Comparison of ENCODE assay signal across 10 mouse cellular contexts in genomic region chr11:116523699-116524189, GRCm38 (mm10). TPM values are rescaled to one million over a fixed set of nuclear protein-coding genes. Genes with fewer than 3 reads are reported as not detected.
DNase-seq lines count a peak whose midpoint lies in the region; ATAC-seq lines count a peak whose summit lies in the region.
"Had no signal": no experiment of that assay in that cellular context is flagged by ENCODE, and none has a peak within 500 bp of the region (broad histone marks: within the 10 kb centered on the region; RNA-seq: fewer than 3 reads in every experiment).

No protein-coding gene starts in this region.

- H3K27me3 ChIP-seq in hindbrain, embryonic 10.5 days (ENCODE audit: insufficient read depth, poor library complexity, severe bottlenecking), result peaks cover 21% of the 10 kb centered on the region
- H3K27me3 ChIP-seq in hindbrain, embryonic 14.5 days (ENCODE audit: control insufficient read depth, insufficient read depth, low read length), result no peaks in the 10 kb centered on the region
- peaks cover 9% of the 10 kb centered on the region; the same call in 1 of the 2 replicates for H3K27me3 ChIP-seq in embryonic facial prominence, embryonic 10.5 days (replicated peaks; ENCODE audit: low read depth, poor library complexity, severe bottlenecking)
- H3K27me3 ChIP-seq: forebrain, embryonic 13.5 days had no signal

- H3K9me3 ChIP-seq in hindbrain, embryonic 10.5 days, result no peaks in the 10 kb centered on the region
- H3K9me3 ChIP-seq in hindbrain, embryonic 14.5 days (ENCODE audit: control insufficient read depth, low read length), result no peaks in the 10 kb centered on the region
- no peaks in the 10 kb centered on the region for H3K9me3 ChIP-seq in embryonic facial prominence, embryonic 10.5 days
- H3K9me3 ChIP-seq: forebrain, embryonic 13.5 days had no signal

- H3K4me3 ChIP-seq in hindbrain, embryonic 10.5 days, result no peak overlapping the region
- H3K4me3 ChIP-seq in hindbrain, embryonic 14.5 days (replicated peaks; ENCODE audit: low read length), result no peak overlapping the region
- H3K4me3 ChIP-seq in embryonic facial prominence, embryonic 10.5 days, result no peak overlapping the region
- H3K4me3 ChIP-seq: forebrain, embryonic 13.5 days had no signal

- peak overlapping the region; percentile 45; the same call in 1 of the 2 replicates for H3K27ac ChIP-seq in hindbrain, embryonic 10.5 days
- no peak overlapping the region for H3K27ac ChIP-seq in hindbrain, embryonic 14.5 days
- H3K27ac ChIP-seq in embryonic facial prominence, embryonic 10.5 days (replicated peaks), result peak overlapping the region; percentile 8; the same call in 1 of the 2 replicates
- H3K27ac ChIP-seq: forebrain, embryonic 13.5 days; liver, embryonic 14.5 days had no signal

- no peak for ATAC-seq in hindbrain, embryonic 14.5 days (ENCODE audit: low FRiP score)
- ATAC-seq: forebrain, embryonic 13.5 days had no signal

- H3K36me3 ChIP-seq in hindbrain, embryonic 10.5 days, result no peaks in the 10 kb centered on the region
- no peaks in the 10 kb centered on the region for H3K36me3 ChIP-seq in hindbrain, embryonic 14.5 days (replicated peaks; ENCODE audit: control insufficient read depth, insufficient read depth)
- no peaks in the 10 kb centered on the region for H3K36me3 ChIP-seq in embryonic facial prominence, embryonic 10.5 days (replicated peaks)

- DNase-seq in hindbrain, embryonic 10.5 days (ENCODE audit: low spot score), result no peak
- DNase-seq in hindbrain, embryonic 14.5 days (ENCODE audit: low spot score), result no peak
- no peak for DNase-seq in embryonic facial prominence, embryonic 10.5 days (ENCODE audit: low spot score)
- DNase-seq in heart, postnatal 14 days, result peak; percentile 36 to 63
- peak; percentile 10 for DNase-seq in lung, postnatal 25 days (ENCODE audit: low spot score)
- DNase-seq in right cerebral cortex, postnatal 10 days (ENCODE audit: low spot score in 2 of 2), result no peak
- DNase-seq in right cerebral cortex, postnatal 14 days, result no peak
- DNase-seq in thymus, postnatal 0 days (ENCODE audit: low spot score), result no peak

- H3K4me2 ChIP-seq in hindbrain, embryonic 14.5 days (replicated peaks), result no peak overlapping the region
- H3K4me2 ChIP-seq: forebrain, embryonic 13.5 days had no signal

- 51% methylated on average over 5 of the region's 5 CpGs for WGBS in hindbrain, embryonic 10.5 days
- 48% methylated on average over 5 of the region's 5 CpGs for WGBS in hindbrain, embryonic 14.5 days
- WGBS in embryonic facial prominence, embryonic 10.5 days, result 54% methylated on average over 5 of the region's 5 CpGs

- H3K4me1 ChIP-seq in hindbrain, embryonic 10.5 days (replicated peaks), result peaks cover 20% of the 10 kb centered on the region
- H3K4me1 ChIP-seq in hindbrain, embryonic 14.5 days (replicated peaks; ENCODE audit: control insufficient read depth, insufficient read depth, low read length), result no peaks in the 10 kb centered on the region; the same call in 1 of the 2 replicates
- H3K4me1 ChIP-seq in embryonic facial prominence, embryonic 10.5 days, result peaks cover 14% of the 10 kb centered on the region

- H3K9ac ChIP-seq in hindbrain, embryonic 14.5 days, result no peak overlapping the region
- H3K9ac ChIP-seq: forebrain, embryonic 13.5 days; liver, embryonic 14.5 days had no signal

- intact Hi-C loops in heart, postnatal 14 days (cut with DNase I), result no loop called here

RNA-seq across cellular contexts. Expression of gene Sphk1, which starts 7.0 kb away (rescaled TPM):
- polyA plus RNA-seq in hindbrain, embryonic 10.5 days (2016; fragmentation: Nextera tagmentation; extraction: Ambion mirVana), result 8.6 and 11.1 TPM in 2 replicates
- 4.0 and 4.1 TPM in 2 replicates for polyA plus RNA-seq in hindbrain, embryonic 14.5 days (2014; fragmentation: Nextera tagmentation; extraction: Ambion mirVana)
- polyA plus RNA-seq in embryonic facial prominence, embryonic 10.5 days (2016; fragmentation: Nextera tagmentation; extraction: Ambion mirVana), result 5.9 and 6.5 TPM in 2 replicates
- 1 to 10 TPM; 2.6 to 2.7 TPM for total RNA-seq in heart, postnatal 14 days (2021)
- polyA plus RNA-seq in thymus, postnatal 0 days (2015; fragmentation: Nextera tagmentation; extraction: Ambion mirVana), result 13.7 and 14.8 TPM in 2 replicates

RNA-seq across cellular contexts. Expression of gene Prpsap1, which starts 29.7 kb away (rescaled TPM):
- 210 and 236 TPM in 2 replicates for polyA plus RNA-seq in hindbrain, embryonic 10.5 days (2016; fragmentation: Nextera tagmentation; extraction: Ambion mirVana)
- 162 and 173 TPM in 2 replicates for polyA plus RNA-seq in hindbrain, embryonic 14.5 days (2014; fragmentation: Nextera tagmentation; extraction: Ambion mirVana)
- 233 and 242 TPM in 2 replicates for polyA plus RNA-seq in embryonic facial prominence, embryonic 10.5 days (2016; fragmentation: Nextera tagmentation; extraction: Ambion mirVana)
- total RNA-seq in heart, postnatal 14 days (2021), result 10 to 100 TPM; 41.5 to 45.4 TPM
- 90.9 and 96.6 TPM in 2 replicates for polyA plus RNA-seq in thymus, postnatal 0 days (2015; fragmentation: Nextera tagmentation; extraction: Ambion mirVana)

RNA-seq across cellular contexts. Expression of gene Ube2o, which starts 57.5 kb away (rescaled TPM):
- 8.9 and 10.8 TPM in 2 replicates for polyA plus RNA-seq in hindbrain, embryonic 10.5 days (2016; fragmentation: Nextera tagmentation; extraction: Ambion mirVana)
- polyA plus RNA-seq in hindbrain, embryonic 14.5 days (2014; fragmentation: Nextera tagmentation; extraction: Ambion mirVana), result 27.5 and 28.5 TPM in 2 replicates
- polyA plus RNA-seq in embryonic facial prominence, embryonic 10.5 days (2016; fragmentation: Nextera tagmentation; extraction: Ambion mirVana), result 12.0 and 12.4 TPM in 2 replicates
- 10 to 100 TPM; 43.3 to 49.2 TPM for total RNA-seq in heart, postnatal 14 days (2021)
- 6.4 and 6.8 TPM in 2 replicates for polyA plus RNA-seq in thymus, postnatal 0 days (2015; fragmentation: Nextera tagmentation; extraction: Ambion mirVana)

RNA-seq across cellular contexts. Expression of gene Qrich2, which starts 57.7 kb away (rescaled TPM):
- 0.16 and 0.20 TPM in 2 replicates for polyA plus RNA-seq in hindbrain, embryonic 10.5 days (2016; fragmentation: Nextera tagmentation; extraction: Ambion mirVana)
- polyA plus RNA-seq in hindbrain, embryonic 14.5 days (2014; fragmentation: Nextera tagmentation; extraction: Ambion mirVana), result 0.09 TPM in 1 of 2 replicates, not detected in the other
- 0.23 and 0.44 TPM in 2 replicates for polyA plus RNA-seq in embryonic facial prominence, embryonic 10.5 days (2016; fragmentation: Nextera tagmentation; extraction: Ambion mirVana)
- not detected for total RNA-seq in heart, postnatal 14 days (2021)
- 0.05 and 0.35 TPM in 2 replicates for polyA plus RNA-seq in thymus, postnatal 0 days (2015; fragmentation: Nextera tagmentation; extraction: Ambion mirVana)
- polyA plus RNA-seq: forebrain, embryonic 13.5 days had no signal

Comparison
In these comparisons a context has a peak if more than half of its experiments do, and no peak if none do; other contexts are left out.
1. DNase-seq: peak in heart, postnatal 14 days (2 of 2) and lung, postnatal 25 days (single experiment); none in hindbrain, embryonic 10.5 days (single experiment), hindbrain, embryonic 14.5 days (single experiment), embryonic facial prominence, embryonic 10.5 days (single experiment), right cerebral cortex, postnatal 10 days (0 of 2), right cerebral cortex, postnatal 14 days (single experiment) and thymus, postnatal 0 days (single experiment).